Mouse (Mus musculus): ENCODE measurements around the gene Olfr1093. TPM values are rescaled to one million over a fixed set of nuclear protein-coding genes. Genes with fewer than 3 reads are reported as not detected.

Olfr1093 gene
- total RNA-seq (2015) (not detected in 2 replicates), total RNA-seq (2017) (not detected in 2 replicates)

DNA sequence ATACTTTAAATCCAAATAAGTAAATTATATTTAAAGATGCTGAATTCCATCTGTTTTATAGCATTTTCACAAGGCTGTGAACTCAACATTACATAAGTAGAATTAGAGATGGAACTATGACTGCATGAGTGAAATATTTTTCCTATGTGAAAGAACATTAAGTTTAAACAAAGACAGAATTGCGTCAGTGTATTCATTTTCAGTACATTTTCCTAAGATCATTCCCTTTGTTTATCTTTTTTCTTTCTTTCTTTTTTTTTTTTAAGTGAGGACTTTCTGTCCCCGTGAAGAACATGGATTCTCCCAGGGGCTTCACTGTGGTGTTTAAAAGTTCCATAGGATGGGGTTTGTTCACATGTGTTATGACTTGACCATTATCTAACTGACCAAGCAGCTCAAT, at the start of gene Olfr1093:
Gene Olfr1093, plus strand, starts transcription at position 301 of the 400 bp plus-strand sequence.
- no peak for ATAC-seq (replicated peaks; ENCODE audit: poor library complexity)

- no peak for ATAC-seq (replicated peaks; ENCODE audit: poor library complexity)
Measured at GRCm38 (mm10) chr2:86733601-86734000, 48.7 kb upstream of the Olfr1093 start, which contains the start of gene Olfr1089. TSS of gene Olfr1089 (minus strand) at chr2:86733701.

DNA sequence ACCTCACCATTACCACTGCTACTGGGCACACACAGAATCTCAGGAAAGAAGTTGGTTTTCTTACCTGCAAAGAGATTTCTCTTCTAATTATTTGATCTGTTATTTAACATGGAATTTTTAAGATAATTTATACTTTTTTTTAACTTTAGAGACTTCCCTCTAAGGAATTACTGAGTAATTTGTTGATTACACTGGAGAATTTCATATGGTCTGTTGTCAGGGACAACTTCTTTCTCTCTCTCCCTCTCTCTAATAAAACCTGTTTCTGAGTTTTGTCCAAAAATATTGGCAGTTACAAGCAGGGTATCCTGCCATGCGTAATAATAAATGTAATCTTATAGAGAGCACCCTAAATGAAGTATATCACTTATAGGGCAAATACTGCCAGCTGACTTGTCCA, 23.4 kb upstream of the Olfr1093 start, which contains the start of gene Olfr1090:
Gene Olfr1090, minus strand, starts transcription at position 101 of the 400 bp plus-strand sequence.
- no peak for ATAC-seq (replicated peaks; ENCODE audit: poor library complexity)

DNA sequence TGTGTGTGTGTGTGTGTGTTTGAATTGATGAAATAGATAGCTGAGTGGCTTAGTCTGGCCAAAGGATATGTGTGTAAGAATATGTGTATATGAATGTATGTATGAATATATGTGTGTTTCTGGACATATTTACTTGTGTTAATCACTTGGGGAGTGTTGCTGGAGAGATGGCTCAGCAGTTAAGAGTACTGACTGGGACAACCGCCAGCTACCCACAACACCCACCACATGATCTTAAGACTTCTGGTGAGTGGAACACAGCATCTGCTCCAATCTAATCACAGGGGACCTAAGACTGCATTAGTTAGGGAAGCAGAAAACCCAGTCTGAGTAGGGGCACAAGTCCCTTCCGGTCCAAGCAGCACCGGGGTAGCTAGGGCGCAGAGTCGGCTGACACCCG, 21.2 kb upstream of the Olfr1093 start:
- no peak for ATAC-seq (replicated peaks; ENCODE audit: poor library complexity)

DNA sequence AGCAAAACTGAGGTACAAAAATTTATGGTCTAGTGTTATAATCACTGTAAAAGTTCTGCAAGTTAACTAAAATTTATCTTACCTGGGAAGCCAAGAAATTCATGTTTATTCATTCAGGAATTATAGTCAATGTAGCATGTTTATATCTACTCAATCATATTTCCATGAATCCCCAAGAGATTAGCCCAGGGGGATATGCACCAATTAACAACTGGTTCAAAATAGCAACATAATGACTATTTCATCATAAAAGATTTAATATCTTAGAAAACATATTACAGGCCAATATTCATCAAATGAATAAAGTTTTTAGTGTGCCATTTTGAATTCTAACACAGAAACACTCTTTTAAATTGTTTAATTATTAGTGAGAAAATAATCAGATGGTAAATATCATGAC, 27.6 kb downstream of the Olfr1093 start, which contains the start of gene Olfr141:
Gene Olfr141, minus strand, starts transcription at position 101 of the 400 bp plus-strand sequence.
- ATAC-seq (replicated peaks; ENCODE audit: poor library complexity): no peak

GRCm38 (mm10) chr2:86824363-86824762, 42.1 kb downstream of the Olfr1093 start, which contains the start of gene Olfr1094:
TSS of gene Olfr1094 (plus strand) at chr2:86824663.
- ATAC-seq (replicated peaks; ENCODE audit: poor library complexity): no peak

Other genes with a start within 250 kb of the Olfr1093 start
- not detected in 2 replicates for gene Olfr1079, start 240.0 kb upstream of the Olfr1093 start, total RNA-seq (2015)
- gene Olfr1079, start 240.0 kb upstream of the Olfr1093 start, total RNA-seq (2017): not detected in 2 replicates
- gene Olfr1080, start 224.2 kb upstream of the Olfr1093 start, total RNA-seq (2015): not detected in 2 replicates
- not detected in 2 replicates for gene Olfr1080, start 224.2 kb upstream of the Olfr1093 start, total RNA-seq (2017)
- not detected in 2 replicates for gene Olfr1082, start 183.5 kb upstream of the Olfr1093 start, total RNA-seq (2015)
- gene Olfr1082, start 183.5 kb upstream of the Olfr1093 start, total RNA-seq (2017): not detected in 2 replicates
- gene Olfr1084, start 142.8 kb upstream of the Olfr1093 start, total RNA-seq (2015): not detected in 2 replicates
- gene Olfr1084, start 142.8 kb upstream of the Olfr1093 start, total RNA-seq (2017): not detected in 2 replicates
- gene Olfr1085, start 120.5 kb upstream of the Olfr1093 start, total RNA-seq (2015): not detected in 2 replicates
- gene Olfr1085, start 120.5 kb upstream of the Olfr1093 start, total RNA-seq (2017): not detected in 2 replicates
- not detected in 2 replicates for gene Olfr1086, start 102.4 kb upstream of the Olfr1093 start, total RNA-seq (2015)
- not detected in 2 replicates for gene Olfr1086, start 102.4 kb upstream of the Olfr1093 start, total RNA-seq (2017)
- not detected in 2 replicates for gene Olfr1087, start 84.1 kb upstream of the Olfr1093 start, total RNA-seq (2015)
- not detected in 2 replicates for gene Olfr1087, start 84.1 kb upstream of the Olfr1093 start, total RNA-seq (2017)
- gene Olfr1089, start 48.8 kb upstream of the Olfr1093 start, total RNA-seq (2015): not detected in 2 replicates
- gene Olfr1089, start 48.8 kb upstream of the Olfr1093 start, total RNA-seq (2017): not detected in 2 replicates
- not detected in 2 replicates for gene Olfr1090, start 23.5 kb upstream of the Olfr1093 start, total RNA-seq (2015)
- not detected in 2 replicates for gene Olfr1090, start 23.5 kb upstream of the Olfr1093 start, total RNA-seq (2017)
- not detected in 2 replicates for gene Olfr141, start 27.5 kb downstream of the Olfr1093 start, total RNA-seq (2015)
- gene Olfr141, start 27.5 kb downstream of the Olfr1093 start, total RNA-seq (2017): not detected in 2 replicates
- not detected in 2 replicates for gene Olfr1094, start 42.2 kb downstream of the Olfr1093 start, total RNA-seq (2015)
- gene Olfr1094, start 42.2 kb downstream of the Olfr1093 start, total RNA-seq (2017): not detected in 2 replicates
- not detected in 2 replicates for gene Olfr1095, start 69.2 kb downstream of the Olfr1093 start, total RNA-seq (2015)
- gene Olfr1095, start 69.2 kb downstream of the Olfr1093 start, total RNA-seq (2017): not detected in 2 replicates
- not detected in 2 replicates for gene Gm13723, start 92.3 kb downstream of the Olfr1093 start, total RNA-seq (2015)
- not detected in 2 replicates for gene Gm13723, start 92.3 kb downstream of the Olfr1093 start, total RNA-seq (2017)
- not detected in 2 replicates for gene Olfr1097, start 109.7 kb downstream of the Olfr1093 start, total RNA-seq (2015)
- not detected in 2 replicates for gene Olfr1097, start 109.7 kb downstream of the Olfr1093 start, total RNA-seq (2017)
- gene Olfr1098, start 142.1 kb downstream of the Olfr1093 start, total RNA-seq (2015): not detected in 2 replicates
- not detected in 2 replicates for gene Olfr1098, start 142.1 kb downstream of the Olfr1093 start, total RNA-seq (2017)
- not detected in 2 replicates for gene Olfr1099, start 178.2 kb downstream of the Olfr1093 start, total RNA-seq (2015)
- not detected in 2 replicates for gene Olfr1099, start 178.2 kb downstream of the Olfr1093 start, total RNA-seq (2017)
- not detected in 2 replicates for gene Olfr1100, start 197.5 kb downstream of the Olfr1093 start, total RNA-seq (2015)
- not detected in 2 replicates for gene Olfr1100, start 197.5 kb downstream of the Olfr1093 start, total RNA-seq (2017)
- not detected in 2 replicates for gene Olfr1101, start 208.7 kb downstream of the Olfr1093 start, total RNA-seq (2015)
- gene Olfr1101, start 208.7 kb downstream of the Olfr1093 start, total RNA-seq (2017): not detected in 2 replicates
- gene Olfr1102, start 215.9 kb downstream of the Olfr1093 start, total RNA-seq (2015): not detected in 2 replicates
- gene Olfr1102, start 215.9 kb downstream of the Olfr1093 start, total RNA-seq (2017): not detected in 2 replicates
- gene Olfr1104, start 244.6 kb downstream of the Olfr1093 start, total RNA-seq (2015): not detected in 2 replicates
- gene Olfr1104, start 244.6 kb downstream of the Olfr1093 start, total RNA-seq (2017): not detected in 2 replicates

All from megakaryocyte progenitor cell, adult 5-6 weeks (primary cell).